Mouse (Mus musculus): ENCODE results near the gene Tldc2. TPM values are rescaled to one million over a fixed set of nuclear protein-coding genes. Genes with fewer than 3 reads are reported as not detected.

The Tldc2 gene
- polyA plus RNA-seq, 1 experiment from 2014 or later, result not detected

GRCm38 (mm10) chr2:157101650-157102049 is 14.8 kb downstream of the Tldc2 start:
- ATAC-seq (replicated peaks; ENCODE audit: insufficient number of reproducible peaks, insufficient read depth, low FRiP score, low read depth), result no peak

GRCm38 (mm10) chr2:157102256-157102655 is 15.4 kb downstream of the Tldc2 start:
- Histone ChIP-seq H3K4me1 (replicated peaks) (0 out of 2 replicates have a peak, but pooled peaks cover 9% of the 10 kb centered on the region), H3K27me3 (no peaks in the 10 kb centered on the region), H3K4me3 (no peak overlapping the region), H3K36me3 (peaks cover 22% of the 10 kb centered on the region; the same call in 1 of the 2 replicates), H3K4me2 (no peak overlapping the region), H3K9me3 (replicated peaks) (no peaks in the 10 kb centered on the region), H3K9ac (no peak overlapping the region), H3K27ac (no peak overlapping the region)
- no peak for ATAC-seq (replicated peaks; ENCODE audit: insufficient number of reproducible peaks, insufficient read depth, low FRiP score, low read depth)
- 63% methylated on average over 2 of the region's 2 CpGs for WGBS

More at GRCm38 (mm10) chr2:157101650-157102049, 14.8 kb downstream of the Tldc2 start:
- no peak overlapping the region for H3K9ac ChIP-seq
- H3K36me3 ChIP-seq, result peaks cover 19% of the 10 kb centered on the region; the same call in 1 of the 2 replicates
- no peak overlapping the region for H3K27ac ChIP-seq
- H3K4me1 ChIP-seq (replicated peaks), result 0 out of 2 replicates have a peak, but pooled peaks cover 9% of the 10 kb centered on the region
- no peak overlapping the region for H3K4me3 ChIP-seq
- H3K4me2 ChIP-seq, result no peak overlapping the region
- H3K27me3 ChIP-seq, result no peaks in the 10 kb centered on the region
- H3K9me3 ChIP-seq (replicated peaks), result no peaks in the 10 kb centered on the region
- 97% methylated on average over 9 of the region's 9 CpGs for WGBS

GRCm38 (mm10) chr2:157104454-157104853 is 17.6 kb downstream of the Tldc2 start:
- no peak for ATAC-seq (replicated peaks; ENCODE audit: insufficient number of reproducible peaks, insufficient read depth, low FRiP score, low read depth)
- Histone ChIP-seq H3K4me3 (no peak overlapping the region), H3K4me1 (replicated peaks) (0 out of 2 replicates have a peak, but pooled peaks cover 9% of the 10 kb centered on the region), H3K27me3 (no peaks in the 10 kb centered on the region), H3K9me3 (replicated peaks) (no peaks in the 10 kb centered on the region), H3K36me3 (peaks cover 43% of the 10 kb centered on the region), H3K27ac (no peak overlapping the region), H3K4me2 (no peak overlapping the region), H3K9ac (no peak overlapping the region)
- 87% methylated on average over 8 of the region's 8 CpGs for WGBS

GRCm38 (mm10) chr2:157108236-157108635 is 21.4 kb downstream of the Tldc2 start:
- H3K9me3 ChIP-seq (replicated peaks), result no peaks in the 10 kb centered on the region
- no peaks in the 10 kb centered on the region for H3K27me3 ChIP-seq
- no peaks in the 10 kb centered on the region for H3K4me1 ChIP-seq (replicated peaks)
- H3K9ac ChIP-seq, result no peak overlapping the region
- 86% methylated on average over 4 of the region's 4 CpGs for WGBS
- no peak overlapping the region for H3K27ac ChIP-seq
- H3K4me3 ChIP-seq, result no peak overlapping the region
- H3K36me3 ChIP-seq, result peaks cover 42% of the 10 kb centered on the region
- ATAC-seq (replicated peaks; ENCODE audit: insufficient number of reproducible peaks, insufficient read depth, low FRiP score, low read depth), result no peak
- no peak overlapping the region for H3K4me2 ChIP-seq

- Histone ChIP-seq H3K4me1 (replicated peaks) (no peaks in the 10 kb centered on the region), H3K4me2 (no peak overlapping the region), H3K4me3 (no peak overlapping the region), H3K36me3 (peaks cover 21% of the 10 kb centered on the region; the same call in 1 of the 2 replicates), H3K27ac (no peak overlapping the region), H3K9me3 (replicated peaks) (no peaks in the 10 kb centered on the region), H3K27me3 (no peaks in the 10 kb centered on the region), H3K9ac (no peak overlapping the region)
- no peak for ATAC-seq (replicated peaks; ENCODE audit: insufficient number of reproducible peaks, insufficient read depth, low FRiP score, low read depth)
- 16% methylated on average over 3 of the region's 3 CpGs for WGBS
Measured at GRCm38 (mm10) chr2:157116964-157117363, 30.1 kb downstream of the Tldc2 start.

GRCm38 (mm10) chr2:157118556-157118955 is 31.7 kb downstream of the Tldc2 start:
- Histone ChIP-seq H3K4me2 (no peak overlapping the region), H3K4me3 (no peak overlapping the region), H3K9me3 (replicated peaks) (no peaks in the 10 kb centered on the region), H3K27ac (no peak overlapping the region), H3K27me3 (no peaks in the 10 kb centered on the region), H3K36me3 (peaks cover 21% of the 10 kb centered on the region; the same call in 1 of the 2 replicates), H3K4me1 (replicated peaks) (no peaks in the 10 kb centered on the region), H3K9ac (no peak overlapping the region)
- no peak for ATAC-seq (replicated peaks; ENCODE audit: insufficient number of reproducible peaks, insufficient read depth, low FRiP score, low read depth)
- 76% methylated on average over 4 of the region's 4 CpGs for WGBS

- H3K9me3 ChIP-seq (replicated peaks), result no peaks in the 10 kb centered on the region
- ATAC-seq (replicated peaks; ENCODE audit: insufficient number of reproducible peaks, insufficient read depth, low FRiP score, low read depth), result no peak
- peaks cover 17% of the 10 kb centered on the region; the same call in 1 of the 2 replicates for H3K36me3 ChIP-seq
- H3K27me3 ChIP-seq, result no peaks in the 10 kb centered on the region
- H3K27ac ChIP-seq, result no peak overlapping the region
- no peak overlapping the region for H3K4me2 ChIP-seq
- H3K9ac ChIP-seq, result no peak overlapping the region
- WGBS, result 67% methylated on average over 3 of the region's 3 CpGs
- H3K4me1 ChIP-seq (replicated peaks), result no peaks in the 10 kb centered on the region
- no peak overlapping the region for H3K4me3 ChIP-seq
Measured at GRCm38 (mm10) chr2:157119075-157119474, 32.2 kb downstream of the Tldc2 start.

- no peak overlapping the region for H3K4me3 ChIP-seq
- H3K9ac ChIP-seq, result no peak overlapping the region
- H3K4me1 ChIP-seq (replicated peaks), result peaks cover 2% of the 10 kb centered on the region; the same call in 1 of the 2 replicates
- ATAC-seq (replicated peaks; ENCODE audit: insufficient number of reproducible peaks, insufficient read depth, low FRiP score, low read depth), result no peak
- H3K4me2 ChIP-seq, result no peak overlapping the region
- H3K27ac ChIP-seq, result no peak overlapping the region
- H3K36me3 ChIP-seq, result peaks cover 21% of the 10 kb centered on the region
- WGBS, result 84% methylated on average over 8 of the region's 8 CpGs
- no peaks in the 10 kb centered on the region for H3K27me3 ChIP-seq
- H3K9me3 ChIP-seq (replicated peaks), result no peaks in the 10 kb centered on the region
Measured at GRCm38 (mm10) chr2:157121766-157122165, 34.9 kb downstream of the Tldc2 start.

- no peak overlapping the region for H3K4me2 ChIP-seq
- H3K27ac ChIP-seq, result no peak overlapping the region
- no peak for ATAC-seq (replicated peaks; ENCODE audit: insufficient number of reproducible peaks, insufficient read depth, low FRiP score, low read depth)
- peaks cover 2% of the 10 kb centered on the region; the same call in 1 of the 2 replicates for H3K4me1 ChIP-seq (replicated peaks)
- H3K27me3 ChIP-seq, result no peaks in the 10 kb centered on the region
- H3K4me3 ChIP-seq, result no peak overlapping the region
- WGBS, result 69% methylated on average over 3 of the region's 3 CpGs
- H3K36me3 ChIP-seq, result peaks cover 20% of the 10 kb centered on the region
- no peak overlapping the region for H3K9ac ChIP-seq
- no peaks in the 10 kb centered on the region for H3K9me3 ChIP-seq (replicated peaks)
Measured at GRCm38 (mm10) chr2:157125246-157125645, 38.4 kb downstream of the Tldc2 start.

- WGBS, result 84% methylated on average over 3 of the region's 3 CpGs
- Histone ChIP-seq H3K27me3 (no peaks in the 10 kb centered on the region), H3K9ac (no peak overlapping the region), H3K4me2 (no peak overlapping the region), H3K36me3 (peaks cover 11% of the 10 kb centered on the region), H3K27ac (no peak overlapping the region), H3K4me1 (replicated peaks) (peaks cover 2% of the 10 kb centered on the region; the same call in 1 of the 2 replicates), H3K9me3 (replicated peaks) (no peaks in the 10 kb centered on the region), H3K4me3 (no peak overlapping the region)
- no peak for ATAC-seq (replicated peaks; ENCODE audit: insufficient number of reproducible peaks, insufficient read depth, low FRiP score, low read depth)
Measured at GRCm38 (mm10) chr2:157127370-157127769, 40.5 kb downstream of the Tldc2 start.

- peaks cover 2% of the 10 kb centered on the region for H3K4me1 ChIP-seq (replicated peaks)
- H3K27me3 ChIP-seq, result no peaks in the 10 kb centered on the region
- H3K4me2 ChIP-seq, result no peak overlapping the region
- H3K4me3 ChIP-seq, result no peak overlapping the region
- no peak overlapping the region for H3K27ac ChIP-seq
- WGBS, result 61% methylated on average over 4 of the region's 4 CpGs
- peaks cover 11% of the 10 kb centered on the region for H3K36me3 ChIP-seq
- ATAC-seq (replicated peaks; ENCODE audit: insufficient number of reproducible peaks, insufficient read depth, low FRiP score, low read depth), result no peak
- no peaks in the 10 kb centered on the region for H3K9me3 ChIP-seq (replicated peaks)
- H3K9ac ChIP-seq, result no peak overlapping the region
Measured at GRCm38 (mm10) chr2:157128072-157128471, 41.2 kb downstream of the Tldc2 start.

- Histone ChIP-seq H3K4me3 (no peak overlapping the region), H3K36me3 (peaks cover 11% of the 10 kb centered on the region), H3K27me3 (no peaks in the 10 kb centered on the region), H3K4me2 (no peak overlapping the region), H3K9me3 (replicated peaks) (no peaks in the 10 kb centered on the region), H3K27ac (no peak overlapping the region), H3K4me1 (replicated peaks) (peaks cover 10% of the 10 kb centered on the region), H3K9ac (no peak overlapping the region)
- ATAC-seq (replicated peaks; ENCODE audit: insufficient number of reproducible peaks, insufficient read depth, low FRiP score, low read depth), result no peak
- 80% methylated on average over 4 of the region's 4 CpGs for WGBS
Measured at GRCm38 (mm10) chr2:157129096-157129495, 42.2 kb downstream of the Tldc2 start.

Measured in heart, embryonic 15.5 days (tissue).